Mouse (Mus musculus): ENCODE results near the gene Gcnt2. TPM values are rescaled to one million over a fixed set of nuclear protein-coding genes. Genes with fewer than 3 reads are reported as not detected.

Gcnt2 gene
- polyA plus RNA-seq, 2 experiments = 0.51 to 1.2 TPM

GRCm38 (mm10) chr13:40863006-40863405 lies 3.5 kb downstream of the Gcnt2 start:
- no peaks in the 10 kb centered on the region for H3K36me3 ChIP-seq (replicated peaks; ENCODE audit: control insufficient read depth, insufficient read depth, low read depth)
- no peaks in the 10 kb centered on the region for H3K9me3 ChIP-seq (ENCODE audit: control insufficient read depth, low read length)
- ATAC-seq (ENCODE audit: insufficient read depth) (no peak), DNase-seq (ENCODE audit: low read depth in 3 of 3, low spot score in 3 of 3) (no peak)
- H3K4me3 ChIP-seq (ENCODE audit: insufficient read depth in 1 of 2, low read depth in 2 of 2, low read length in 2 of 2) = no peak overlapping the region
- no peaks in the 10 kb centered on the region; a peak in 1 of 4 replicates for H3K4me1 ChIP-seq (replicated peaks; ENCODE audit: control insufficient read depth in 2 of 2, insufficient read depth in 2 of 2, low read length in 1 of 2)
- no peak overlapping the region for H3K4me2 ChIP-seq (ENCODE audit: low read depth)
- no peak overlapping the region for H3K9ac ChIP-seq (replicated peaks)
- H3K27ac ChIP-seq = no peak overlapping the region
- H3K27me3 ChIP-seq (ENCODE audit: control insufficient read depth, insufficient read depth, low read length) = no peaks in the 10 kb centered on the region
- 71% methylated on average over 9 of the region's 9 CpGs for WGBS (ENCODE audit: insufficient replicate concordance)
- no peak for TF ChIP-seq EP300 (IDR thresholded peaks at IDR 0.05; ENCODE audit: low read depth)
- no peak for TF ChIP-seq CTCF (IDR thresholded peaks at IDR 0.05; ENCODE audit: low read depth)

- H3K4me3 ChIP-seq (ENCODE audit: insufficient read depth in 1 of 2, low read depth in 2 of 2, low read length in 2 of 2) = no peak overlapping the region
- H3K4me2 ChIP-seq (ENCODE audit: low read depth) = no peak overlapping the region
- DNase-seq (ENCODE audit: low read depth in 3 of 3, low spot score in 3 of 3) = no peak
- ATAC-seq (ENCODE audit: insufficient read depth) = peak; percentile 15; the same call in 1 of the 2 replicates
- TF ChIP-seq CTCF (IDR thresholded peaks at IDR 0.05; ENCODE audit: low read depth) (no peak), EP300 (IDR thresholded peaks at IDR 0.05; ENCODE audit: low read depth) (no peak)
- WGBS (ENCODE audit: insufficient replicate concordance) = 6% methylated on average over 16 of the region's 16 CpGs
- H3K9me3 ChIP-seq (ENCODE audit: control insufficient read depth, low read length) = no peaks in the 10 kb centered on the region
- no peak overlapping the region for H3K9ac ChIP-seq (replicated peaks)
- no peaks in the 10 kb centered on the region for H3K36me3 ChIP-seq (replicated peaks; ENCODE audit: control insufficient read depth, insufficient read depth, low read depth)
- H3K4me1 ChIP-seq (replicated peaks; ENCODE audit: control insufficient read depth in 2 of 2, insufficient read depth in 2 of 2, low read length in 1 of 2) = peaks cover 0 to 10% of the 10 kb centered on the region in 2 experiments; a peak in 2 of 4 replicates
- no peak overlapping the region for H3K27ac ChIP-seq
- no peaks in the 10 kb centered on the region for H3K27me3 ChIP-seq (ENCODE audit: control insufficient read depth, insufficient read depth, low read length)
Measured at GRCm38 (mm10) chr13:40868844-40869587, 9.5 kb downstream of the Gcnt2 start.

- TF ChIP-seq CTCF (IDR thresholded peaks at IDR 0.05; ENCODE audit: low read depth) (no peak), EP300 (IDR thresholded peaks at IDR 0.05; ENCODE audit: low read depth) (no peak)
- Histone ChIP-seq H3K27ac (no peak overlapping the region), H3K36me3 (replicated peaks; ENCODE audit: control insufficient read depth, insufficient read depth, low read depth) (no peaks in the 10 kb centered on the region), H3K4me2 (ENCODE audit: low read depth) (no peak overlapping the region), H3K27me3 (ENCODE audit: control insufficient read depth, insufficient read depth, low read length) (no peaks in the 10 kb centered on the region), H3K4me1 (replicated peaks; ENCODE audit: control insufficient read depth in 2 of 2, insufficient read depth in 2 of 2, low read length in 1 of 2) (peaks cover 0 to 11% of the 10 kb centered on the region in 2 experiments; a peak in 2 of 4 replicates), H3K4me3 (ENCODE audit: insufficient read depth in 1 of 2, low read depth in 2 of 2, low read length in 2 of 2) (no peak overlapping the region), H3K9ac (replicated peaks) (no peak overlapping the region), H3K9me3 (ENCODE audit: control insufficient read depth, low read length) (no peaks in the 10 kb centered on the region)
- ATAC-seq (ENCODE audit: insufficient read depth) (no peak), DNase-seq (ENCODE audit: low read depth in 3 of 3, low spot score in 3 of 3) (no peak)
- 10% methylated on average over 5 of the region's 5 CpGs for WGBS (ENCODE audit: insufficient replicate concordance)
Measured at GRCm38 (mm10) chr13:40874021-40874420, 14.5 kb downstream of the Gcnt2 start.

GRCm38 (mm10) chr13:40875415-40875814 lies 15.9 kb downstream of the Gcnt2 start:
- WGBS (ENCODE audit: insufficient replicate concordance) = 61% methylated on average over 5 of the region's 5 CpGs
- no peaks in the 10 kb centered on the region for H3K9me3 ChIP-seq (ENCODE audit: control insufficient read depth, low read length)
- H3K36me3 ChIP-seq (replicated peaks; ENCODE audit: control insufficient read depth, insufficient read depth, low read depth) = no peaks in the 10 kb centered on the region
- TF ChIP-seq CTCF (IDR thresholded peaks at IDR 0.05; ENCODE audit: low read depth) = no peak
- TF ChIP-seq EP300 (IDR thresholded peaks at IDR 0.05; ENCODE audit: low read depth) = no peak
- H3K9ac ChIP-seq (replicated peaks) = no peak overlapping the region
- DNase-seq (ENCODE audit: low read depth in 3 of 3, low spot score in 3 of 3) (no peak), ATAC-seq (ENCODE audit: insufficient read depth) (no peak)
- H3K4me2 ChIP-seq (ENCODE audit: low read depth) = no peak overlapping the region
- H3K27me3 ChIP-seq (ENCODE audit: control insufficient read depth, insufficient read depth, low read length) = no peaks in the 10 kb centered on the region
- peaks cover 0 to 7% of the 10 kb centered on the region in 2 experiments; a peak in 1 of 4 replicates for H3K4me1 ChIP-seq (replicated peaks; ENCODE audit: control insufficient read depth in 2 of 2, insufficient read depth in 2 of 2, low read length in 1 of 2)
- no peak overlapping the region for H3K27ac ChIP-seq
- H3K4me3 ChIP-seq (ENCODE audit: insufficient read depth in 1 of 2, low read depth in 2 of 2, low read length in 2 of 2) = no peak overlapping the region

GRCm38 (mm10) chr13:40877589-40877988 lies 18.0 kb downstream of the Gcnt2 start:
- no peaks in the 10 kb centered on the region for H3K27me3 ChIP-seq (ENCODE audit: control insufficient read depth, insufficient read depth, low read length)
- no peak for TF ChIP-seq CTCF (IDR thresholded peaks at IDR 0.05; ENCODE audit: low read depth)
- TF ChIP-seq EP300 (IDR thresholded peaks at IDR 0.05; ENCODE audit: low read depth) = no peak
- H3K27ac ChIP-seq = no peak overlapping the region
- no peak overlapping the region for H3K9ac ChIP-seq (replicated peaks)
- ATAC-seq (ENCODE audit: insufficient read depth) (no peak), DNase-seq (ENCODE audit: low read depth in 3 of 3, low spot score in 3 of 3) (no peak)
- 40% methylated on average over 4 of the region's 4 CpGs for WGBS (ENCODE audit: insufficient replicate concordance)
- peaks cover 0 to 7% of the 10 kb centered on the region in 2 experiments; a peak in 1 of 4 replicates for H3K4me1 ChIP-seq (replicated peaks; ENCODE audit: control insufficient read depth in 2 of 2, insufficient read depth in 2 of 2, low read length in 1 of 2)
- H3K9me3 ChIP-seq (ENCODE audit: control insufficient read depth, low read length) = no peaks in the 10 kb centered on the region
- H3K36me3 ChIP-seq (replicated peaks; ENCODE audit: control insufficient read depth, insufficient read depth, low read depth) = no peaks in the 10 kb centered on the region
- no peak overlapping the region for H3K4me3 ChIP-seq (ENCODE audit: insufficient read depth in 1 of 2, low read depth in 2 of 2, low read length in 2 of 2)
- H3K4me2 ChIP-seq (ENCODE audit: low read depth) = no peak overlapping the region
